Mouse (Mus musculus): ENCODE results near the gene Chka.

Chka gene

GRCm38 (mm10) chr19:3880054-3880848 lies 28.7 kb downstream of the Chka start:
- no peaks in the 10 kb centered on the region for H3K27me3 ChIP-seq (ENCODE audit: insufficient read depth, low read length)
- peaks cover 94% of the 10 kb centered on the region for H3K36me3 ChIP-seq (ENCODE audit: insufficient read depth, low read length)
- no peaks in the 10 kb centered on the region for H3K9me3 ChIP-seq (ENCODE audit: low read length)
- H3K4me1 ChIP-seq (replicated peaks; ENCODE audit: low read depth, low read length): peaks cover 43% of the 10 kb centered on the region
- TF ChIP-seq POU5F1 (IDR thresholded peaks at IDR 0.05; ENCODE audit: borderline replicate concordance, low read length) (no peak), NANOG (IDR thresholded peaks at IDR 0.05; ENCODE audit: borderline replicate concordance, low read length) (no peak), CTCF (conservative IDR thresholded peaks at IDR 0.05; ENCODE audit: low read length) (no peak)
- H3K4me3 ChIP-seq (replicated peaks; ENCODE audit: low read length): no peak overlapping the region

- TF ChIP-seq CTCF (conservative IDR thresholded peaks at IDR 0.05; ENCODE audit: low read length): no peak
- no peak for TF ChIP-seq NANOG (IDR thresholded peaks at IDR 0.05; ENCODE audit: borderline replicate concordance, low read length)
Measured at GRCm38 (mm10) chr19:3882214-3882613, 30.6 kb downstream of the Chka start.

GRCm38 (mm10) chr19:3884325-3884990 lies 32.9 kb downstream of the Chka start:
- no peak overlapping the region for H3K4me3 ChIP-seq (replicated peaks; ENCODE audit: low read length)
- peaks cover 95% of the 10 kb centered on the region for H3K36me3 ChIP-seq (ENCODE audit: insufficient read depth, low read length)
- H3K9me3 ChIP-seq (ENCODE audit: low read length): no peaks in the 10 kb centered on the region
- no peak for TF ChIP-seq NANOG (IDR thresholded peaks at IDR 0.05; ENCODE audit: borderline replicate concordance, low read length)
- TF ChIP-seq POU5F1 (IDR thresholded peaks at IDR 0.05; ENCODE audit: borderline replicate concordance, low read length): no peak
- no peak for TF ChIP-seq CTCF (conservative IDR thresholded peaks at IDR 0.05; ENCODE audit: low read length)
- H3K27me3 ChIP-seq (ENCODE audit: insufficient read depth, low read length): no peaks in the 10 kb centered on the region
- peaks cover 18% of the 10 kb centered on the region for H3K4me1 ChIP-seq (replicated peaks; ENCODE audit: low read depth, low read length)

More at GRCm38 (mm10) chr19:3882214-3882613, 30.6 kb downstream of the Chka start:
- peaks cover 28% of the 10 kb centered on the region for H3K4me1 ChIP-seq (replicated peaks; ENCODE audit: low read depth, low read length)
- H3K36me3 ChIP-seq (ENCODE audit: insufficient read depth, low read length): peaks cover 94% of the 10 kb centered on the region
- no peaks in the 10 kb centered on the region for H3K27me3 ChIP-seq (ENCODE audit: insufficient read depth, low read length)
- no peak overlapping the region for H3K4me3 ChIP-seq (replicated peaks; ENCODE audit: low read length)
- H3K9me3 ChIP-seq (ENCODE audit: low read length): no peaks in the 10 kb centered on the region

GRCm38 (mm10) chr19:3889096-3889495 lies 37.5 kb downstream of the Chka start:
- no peak overlapping the region for H3K4me3 ChIP-seq (replicated peaks; ENCODE audit: low read length)
- 0 out of 2 replicates have a peak, but pooled peaks cover 3% of the 10 kb centered on the region for H3K4me1 ChIP-seq (replicated peaks; ENCODE audit: low read depth, low read length)
- H3K36me3 ChIP-seq (ENCODE audit: insufficient read depth, low read length): peaks cover 97% of the 10 kb centered on the region
- no peaks in the 10 kb centered on the region for H3K27me3 ChIP-seq (ENCODE audit: insufficient read depth, low read length)
- TF ChIP-seq NANOG (IDR thresholded peaks at IDR 0.05; ENCODE audit: borderline replicate concordance, low read length): no peak
- TF ChIP-seq CTCF (conservative IDR thresholded peaks at IDR 0.05; ENCODE audit: low read length): no peak
- TF ChIP-seq POU5F1 (IDR thresholded peaks at IDR 0.05; ENCODE audit: borderline replicate concordance, low read length): no peak
- no peaks in the 10 kb centered on the region for H3K9me3 ChIP-seq (ENCODE audit: low read length)

GRCm38 (mm10) chr19:3890181-3890580 lies 38.6 kb downstream of the Chka start:
- peaks cover 97% of the 10 kb centered on the region for H3K36me3 ChIP-seq (ENCODE audit: insufficient read depth, low read length)
- H3K9me3 ChIP-seq (ENCODE audit: low read length): no peaks in the 10 kb centered on the region
- H3K4me1 ChIP-seq (replicated peaks; ENCODE audit: low read depth, low read length): peaks cover 10% of the 10 kb centered on the region
- H3K4me3 ChIP-seq (replicated peaks; ENCODE audit: low read length): no peak overlapping the region
- TF ChIP-seq POU5F1 (IDR thresholded peaks at IDR 0.05; ENCODE audit: borderline replicate concordance, low read length): no peak
- peak; percentile 32 for TF ChIP-seq CTCF (conservative IDR thresholded peaks at IDR 0.05; ENCODE audit: low read length)
- no peak for TF ChIP-seq NANOG (IDR thresholded peaks at IDR 0.05; ENCODE audit: borderline replicate concordance, low read length)
- H3K27me3 ChIP-seq (ENCODE audit: insufficient read depth, low read length): no peaks in the 10 kb centered on the region

GRCm38 (mm10) chr19:3893545-3894116 lies 42.1 kb downstream of the Chka start:
- H3K9me3 ChIP-seq (ENCODE audit: low read length): no peaks in the 10 kb centered on the region
- TF ChIP-seq NANOG (IDR thresholded peaks at IDR 0.05; ENCODE audit: borderline replicate concordance, low read length): no peak
- peaks cover 30% of the 10 kb centered on the region for H3K4me1 ChIP-seq (replicated peaks; ENCODE audit: low read depth, low read length)

GRCm38 (mm10) chr19:3894294-3894693 lies 42.7 kb downstream of the Chka start:
- Histone ChIP-seq H3K9me3 (ENCODE audit: low read length) (no peaks in the 10 kb centered on the region), H3K27me3 (ENCODE audit: insufficient read depth, low read length) (no peaks in the 10 kb centered on the region), H3K4me3 (replicated peaks; ENCODE audit: low read length) (no peak overlapping the region), H3K36me3 (ENCODE audit: insufficient read depth, low read length) (peaks cover 92% of the 10 kb centered on the region), H3K4me1 (replicated peaks; ENCODE audit: low read depth, low read length) (peaks cover 30% of the 10 kb centered on the region)
- TF ChIP-seq NANOG (IDR thresholded peaks at IDR 0.05; ENCODE audit: borderline replicate concordance, low read length): no peak
- no peak for TF ChIP-seq CTCF (conservative IDR thresholded peaks at IDR 0.05; ENCODE audit: low read length)
- TF ChIP-seq POU5F1 (IDR thresholded peaks at IDR 0.05; ENCODE audit: borderline replicate concordance, low read length): no peak

More at GRCm38 (mm10) chr19:3893545-3894116, 42.1 kb downstream of the Chka start:
- H3K27me3 ChIP-seq (ENCODE audit: insufficient read depth, low read length): no peaks in the 10 kb centered on the region
- no peak overlapping the region for H3K4me3 ChIP-seq (replicated peaks; ENCODE audit: low read length)
- peaks cover 96% of the 10 kb centered on the region for H3K36me3 ChIP-seq (ENCODE audit: insufficient read depth, low read length)

- no peak overlapping the region for H3K4me3 ChIP-seq (replicated peaks; ENCODE audit: low read length)
- TF ChIP-seq NANOG (IDR thresholded peaks at IDR 0.05; ENCODE audit: borderline replicate concordance, low read length) (peak; percentile 27; the same call in 1 of the 2 replicates), CTCF (conservative IDR thresholded peaks at IDR 0.05; ENCODE audit: low read length) (no peak), POU5F1 (IDR thresholded peaks at IDR 0.05; ENCODE audit: borderline replicate concordance, low read length) (0 out of 2 replicates have a peak, but pooled peaks have one; percentile 44)
- H3K36me3 ChIP-seq (ENCODE audit: insufficient read depth, low read length): peaks cover 83% of the 10 kb centered on the region
Measured at GRCm38 (mm10) chr19:3895171-3895631, 43.6 kb downstream of the Chka start.

More at GRCm38 (mm10) chr19:3895171-3895631, 43.6 kb downstream of the Chka start:
- Histone ChIP-seq H3K27me3 (ENCODE audit: insufficient read depth, low read length) (no peaks in the 10 kb centered on the region), H3K4me1 (replicated peaks; ENCODE audit: low read depth, low read length) (peaks cover 30% of the 10 kb centered on the region), H3K9me3 (ENCODE audit: low read length) (no peaks in the 10 kb centered on the region)

All from E14TG2a.4 (cell line).